Comparison of ENCODE assay signal across 11 mouse cellular contexts in genomic region chr1:153274611-153275010, GRCm38 (mm10). TPM values are rescaled to one million over a fixed set of nuclear protein-coding genes. Genes with fewer than 3 reads are reported as not detected.
DNase-seq lines count a peak whose midpoint lies in the region; ATAC-seq lines count a peak whose summit lies in the region.
"Had no signal": no experiment of that assay in that cellular context is flagged by ENCODE, and none has a peak within 500 bp of the region (broad histone marks: within the 10 kb centered on the region; RNA-seq: fewer than 3 reads in every experiment).

No protein-coding gene starts in this region.

- H3K27me3 ChIP-seq in heart, embryonic 13.5 days (replicated peaks), result no peaks in the 10 kb centered on the region
- H3K27me3 ChIP-seq: midbrain, embryonic 12.5 days had no signal

- H3K4me1 ChIP-seq in heart, embryonic 13.5 days, result peaks cover 88% of the 10 kb centered on the region

- peak; percentile 29 for DNase-seq in adrenal gland, adult 2 months
- no peak for DNase-seq in adrenal gland, postnatal 4 days (ENCODE audit: low spot score in 2 of 2)
- no peak for DNase-seq in heart, adult 8-10 months (ENCODE audit: low spot score)
- DNase-seq in urinary bladder, postnatal 14 days (ENCODE audit: low spot score), result peak; percentile 55
- DNase-seq in urinary bladder, postnatal 4 days (ENCODE audit: low spot score in 2 of 2), result no peak
- DNase-seq in B cell, adult 2 months, result no peak
- no peak for DNase-seq in layer of hippocampus, adult 9-10 months (ENCODE audit: low spot score)
- DNase-seq: kidney, adult 18-20 months; spleen, adult 18-20 months had no signal

- H3K4me3 ChIP-seq in heart, embryonic 13.5 days, result 0 out of 2 replicates have a peak overlapping the region, but pooled peaks have one; percentile 1
- H3K4me3 ChIP-seq: midbrain, embryonic 12.5 days had no signal

- H3K9me3 ChIP-seq in heart, embryonic 13.5 days, result no peaks in the 10 kb centered on the region
- H3K9me3 ChIP-seq: midbrain, embryonic 12.5 days had no signal

- peaks cover 4% of the 10 kb centered on the region; the same call in 1 of the 2 replicates for H3K36me3 ChIP-seq in heart, embryonic 13.5 days
- H3K36me3 ChIP-seq: midbrain, embryonic 12.5 days had no signal

- no peak for ATAC-seq in heart, embryonic 13.5 days (ENCODE audit: extremely low read depth, insufficient number of reproducible peaks, low FRiP score, low TSS enrichment)

- peak overlapping the region; percentile 76 for H3K27ac ChIP-seq in heart, embryonic 13.5 days (replicated peaks)
- H3K27ac ChIP-seq: midbrain, embryonic 12.5 days had no signal

- WGBS in heart, embryonic 13.5 days, result 4% methylated on average over 6 of the region's 6 CpGs

- H3K4me2 ChIP-seq in heart, embryonic 13.5 days, result peak overlapping the region; percentile 48
- H3K4me2 ChIP-seq: midbrain, embryonic 12.5 days had no signal

- no peak overlapping the region for H3K9ac ChIP-seq in heart, embryonic 13.5 days
- H3K9ac ChIP-seq: midbrain, embryonic 12.5 days had no signal

RNA-seq across cellular contexts. Expression of gene Lamc1, which starts 58.0 kb away (rescaled TPM):
- 10 to 100 TPM; 61.1 to 76.0 TPM for total RNA-seq in adrenal gland, adult 2 months (2021)
- 48.4 and 54.8 TPM in 2 replicates for polyA plus RNA-seq in adrenal gland, adult 2 months (2012; rRNA removed)
- total RNA-seq in adrenal gland, postnatal 4 days (2021), result 100 to 1,000 TPM; 186 to 227 TPM
- polyA plus RNA-seq in heart, embryonic 13.5 days (2015; fragmentation: Nextera tagmentation; extraction: Ambion mirVana), result 75.3 and 78.2 TPM in 2 replicates
- 100 to 1,000 TPM in 2 of 4 experiments, 10 to 100 TPM in 2; 83.2 to 109 (median 98.8) TPM for total RNA-seq in heart, adult 8-10 months (2022)

Comparison
In these comparisons a context has a peak if more than half of its experiments do, and no peak if none do; other contexts are left out.
1. DNase-seq: peak in adrenal gland, adult 2 months (single experiment) and urinary bladder, postnatal 14 days (single experiment); none in adrenal gland, postnatal 4 days (0 of 2), heart, adult 8-10 months (single experiment), urinary bladder, postnatal 4 days (0 of 2), B cell, adult 2 months (0 of 2) and layer of hippocampus, adult 9-10 months (single experiment).